ENCODE assay signal across 9 mouse cellular contexts in genomic region chr11:4821492-4822445, GRCm38 (mm10). TPM values are rescaled to one million over a fixed set of nuclear protein-coding genes. Genes with fewer than 3 reads are reported as not detected.
A peak's percentile ranks its signal among the peaks of the same experiment; 100 is the strongest.
DNase-seq lines count a peak whose midpoint lies in the region; TF ChIP-seq lines count a peak whose summit lies in the region.
"Had no signal": no experiment of that assay in that cellular context is flagged by ENCODE, and none has a peak within 500 bp of the region (broad histone marks: within the 10 kb centered on the region; RNA-seq: fewer than 3 reads in every experiment).

No protein-coding gene starts in this region.

- peaks cover 3% of the 10 kb centered on the region for H3K4me1 ChIP-seq in ES-Bruce4 (ENCODE audit: control insufficient read depth, insufficient read depth, low read length)

- no peak for TF ChIP-seq POLR2A in ES-Bruce4 (IDR thresholded peaks at IDR 0.05; ENCODE audit: insufficient read depth, low read length)
- no peak for TF ChIP-seq POLR2A in brain, embryonic 14.5 days (IDR thresholded peaks at IDR 0.05; ENCODE audit: borderline replicate concordance, extremely low read depth, insufficient read depth, insufficient read length, poor library complexity, severe bottlenecking)

- no peak overlapping the region for H3K9ac ChIP-seq in ES-Bruce4 (ENCODE audit: low read depth, poor library complexity, severe bottlenecking)

- H3K36me3 ChIP-seq in ES-Bruce4 (ENCODE audit: control insufficient read depth, insufficient read depth, low read length, poor library complexity, severe bottlenecking): peaks cover 27% of the 10 kb centered on the region

- no peaks in the 10 kb centered on the region for H3K9me3 ChIP-seq in ES-Bruce4 (replicated peaks; ENCODE audit: control insufficient read depth, insufficient read depth, low read length, poor library complexity, severe bottlenecking)

- H3K4me3 ChIP-seq in layer of hippocampus, adult 2 months: no peak overlapping the region
- no peak overlapping the region for H3K4me3 ChIP-seq in ES-Bruce4 (ENCODE audit: low read depth, low read length)
- H3K4me3 ChIP-seq: erythroblast, embryonic 14.5 days had no signal

- no peaks in the 10 kb centered on the region for H3K27me3 ChIP-seq in ES-Bruce4 (ENCODE audit: control insufficient read depth, insufficient read depth, low read length, poor library complexity, severe bottlenecking)

- DNase-seq in layer of hippocampus, adult 2 months (ENCODE audit: low spot score in 2 of 2): peak; percentile 38 to 41
- no peak for DNase-seq in layer of hippocampus, adult 9-11 months
- peak; percentile 84 for DNase-seq in brain, embryonic 14.5 days (ENCODE audit: low read depth)
- peak; percentile 16 for DNase-seq in lung, postnatal 36 days
- no peak for DNase-seq in spleen, postnatal 10 days (ENCODE audit: low spot score in 2 of 2)
- no peak for DNase-seq in yolk sac, embryonic 10.5 days (ENCODE audit: low spot score)

- peak; percentile 82 for TF ChIP-seq CTCF in layer of hippocampus, adult 2 months (conservative IDR thresholded peaks at IDR 0.05)
- TF ChIP-seq CTCF in ES-Bruce4 (IDR thresholded peaks at IDR 0.05; ENCODE audit: low read depth, low read length): peak; percentile 40
- peak; percentile 64 for TF ChIP-seq CTCF in brain, embryonic 14.5 days (IDR thresholded peaks at IDR 0.05; ENCODE audit: borderline replicate concordance, extremely low read depth, insufficient read depth, insufficient read length)

- H3K27ac ChIP-seq in layer of hippocampus, adult 2 months: no peak overlapping the region; the same call in 1 of the 2 replicates
- H3K27ac ChIP-seq in ES-Bruce4 (ENCODE audit: insufficient read depth, low read length): peak overlapping the region; percentile 51; the same call in 1 of the 2 replicates
- H3K27ac ChIP-seq: macrophage had no signal

- TF ChIP-seq EP300 in ES-Bruce4 (IDR thresholded peaks at IDR 0.05; ENCODE audit: insufficient read depth, low read depth, low read length): no peak

RNA-seq across cellular contexts. Expression of gene Nf2, which starts 27.6 kb away (rescaled TPM):
- 100 to 1,000 TPM in 1 of 2 experiments, 10 to 100 TPM in 1; 91.2 to 102 TPM for total RNA-seq in layer of hippocampus, adult 2 months (2021)
- 77.7 and 81.5 TPM in 2 replicates for polyA plus RNA-seq in ES-Bruce4 (2011; ENCODE audit: insufficient read depth, insufficient read length, low read depth, missing spikeins)
- polyA plus RNA-seq in brain, embryonic 14.5 days (2012; rRNA removed): 82.3 and 96.3 TPM in 2 replicates

RNA-seq across cellular contexts. Expression of gene Nipsnap1, which starts 52.0 kb away (rescaled TPM):
- total RNA-seq in layer of hippocampus, adult 2 months (2021): 10 to 100 TPM; 91.7 to 96.6 TPM
- 83.4 and 91.2 TPM in 2 replicates for polyA plus RNA-seq in ES-Bruce4 (2011; ENCODE audit: insufficient read depth, insufficient read length, low read depth, missing spikeins)
- 101 and 117 TPM in 2 replicates for polyA plus RNA-seq in brain, embryonic 14.5 days (2012; rRNA removed)

Comparison
In these comparisons a context has a peak if more than half of its experiments do, and no peak if none do; other contexts are left out.
1. DNase-seq: peak in layer of hippocampus, adult 2 months (2 of 2), brain, embryonic 14.5 days (single experiment) and lung, postnatal 36 days (single experiment); none in layer of hippocampus, adult 9-11 months (single experiment), spleen, postnatal 10 days (0 of 2) and yolk sac, embryonic 10.5 days (single experiment).
2. Peak in every context shown above with its lines, with median percentiles within 50 percentile points of each other: CTCF ChIP-seq.